8 mouse cellular contexts compared by ENCODE assay signal in the genomic region with DNA sequence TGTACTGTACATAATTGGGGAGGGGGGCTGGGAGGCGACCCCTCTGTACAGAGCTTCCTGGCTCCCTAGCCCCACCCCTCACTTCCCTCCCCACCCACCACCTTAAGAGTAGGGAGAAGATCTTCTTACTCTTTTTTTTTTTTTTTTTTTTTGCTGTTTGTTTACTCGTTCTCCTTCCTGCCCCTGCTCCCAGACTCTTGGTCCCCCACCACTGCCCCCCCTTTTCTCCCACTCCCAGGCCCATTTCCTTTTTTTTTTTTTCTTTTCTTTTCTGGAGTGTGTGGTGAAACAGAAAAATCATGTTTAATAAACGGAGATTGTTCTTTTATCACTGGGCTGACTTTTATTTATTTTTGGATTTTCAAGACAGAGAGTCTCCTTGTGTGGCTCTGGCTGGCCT. TPM values are rescaled to one million over a fixed set of nuclear protein-coding genes. Genes with fewer than 3 reads are reported as not detected.
DNase-seq lines count a peak whose midpoint lies in the region; ATAC-seq and TF ChIP-seq lines count a peak whose summit lies in the region.

No protein-coding gene starts in this region.

- no peaks in the 10 kb centered on the region for H3K9me3 ChIP-seq in erythroblast, embryonic 14.5 days (ENCODE audit: control insufficient read depth, low read length)
- H3K9me3 ChIP-seq in liver, embryonic 14.5 days (ENCODE audit: control insufficient read depth, low read length), result no peaks in the 10 kb centered on the region

- DNase-seq in testis, postnatal 10 days (ENCODE audit: low spot score), result no peak
- no peak for DNase-seq in liver, embryonic 14.5 days (ENCODE audit: low read depth in 3 of 3, low spot score in 3 of 3)
- DNase-seq in B cell, adult 2 months, result no peak
- no peak for DNase-seq in urinary bladder, postnatal 14 days (ENCODE audit: low spot score)
- DNase-seq in embryo, embryonic 11 days, result no peak

- no peak overlapping the region; the same call in 1 of the 2 replicates for H3K27ac ChIP-seq in testis, adult 2 months (ENCODE audit: control insufficient read depth, insufficient read depth, low read depth, low read length)
- H3K27ac ChIP-seq in liver, embryonic 14.5 days, result peak overlapping the region; percentile 46

- peak overlapping the region; percentile 83 for H3K4me2 ChIP-seq in liver, embryonic 14.5 days (ENCODE audit: low read depth)

- TF ChIP-seq POLR2A in testis, adult 2 months (IDR thresholded peaks at IDR 0.05; ENCODE audit: control insufficient read depth, low read depth, low read length), result no peak

- no peak for TF ChIP-seq EP300 in liver, embryonic 14.5 days (IDR thresholded peaks at IDR 0.05; ENCODE audit: low read depth)

- ATAC-seq in erythroblast, adult 5-6 weeks (replicated peaks; ENCODE audit: low FRiP score, poor library complexity, severe bottlenecking), result no peak
- no peak for ATAC-seq in liver, embryonic 14.5 days (ENCODE audit: insufficient read depth)

- no peaks in the 10 kb centered on the region for H3K27me3 ChIP-seq in erythroblast, embryonic 14.5 days (ENCODE audit: control insufficient read depth)
- no peaks in the 10 kb centered on the region for H3K27me3 ChIP-seq in testis, adult 2 months (ENCODE audit: control insufficient read depth, insufficient read depth, low read length)
- no peaks in the 10 kb centered on the region for H3K27me3 ChIP-seq in liver, embryonic 14.5 days (ENCODE audit: control insufficient read depth, insufficient read depth, low read length)

- WGBS in liver, embryonic 14.5 days (ENCODE audit: insufficient replicate concordance), result 2% methylated on average over 3 of the region's 3 CpGs

- peak overlapping the region; percentile 76 for H3K9ac ChIP-seq in liver, embryonic 14.5 days (replicated peaks)

- H3K36me3 ChIP-seq in erythroblast, embryonic 14.5 days (ENCODE audit: control insufficient read depth), result peaks cover 38% of the 10 kb centered on the region
- peaks cover 3% of the 10 kb centered on the region for H3K36me3 ChIP-seq in testis, adult 2 months (ENCODE audit: control insufficient read depth, insufficient read depth, low read length)
- peaks cover 10% of the 10 kb centered on the region for H3K36me3 ChIP-seq in liver, embryonic 14.5 days (replicated peaks; ENCODE audit: control insufficient read depth, insufficient read depth, low read depth)

- peaks cover 53% of the 10 kb centered on the region for H3K4me1 ChIP-seq in erythroblast, embryonic 14.5 days (ENCODE audit: control insufficient read depth)
- peaks cover 16% of the 10 kb centered on the region for H3K4me1 ChIP-seq in testis, adult 2 months (ENCODE audit: control insufficient read depth, insufficient read depth, low read length)
- H3K4me1 ChIP-seq in liver, embryonic 14.5 days (replicated peaks; ENCODE audit: control insufficient read depth in 2 of 2, insufficient read depth in 2 of 2, low read length in 1 of 2), result peaks cover 7 to 8% of the 10 kb centered on the region in 2 experiments

- peak overlapping the region; percentile 81 for H3K4me3 ChIP-seq in erythroblast, embryonic 14.5 days (replicated peaks)
- peak overlapping the region; percentile 95 for H3K4me3 ChIP-seq in testis, adult 2 months (ENCODE audit: control insufficient read depth, low read depth, low read length)
- H3K4me3 ChIP-seq in liver, embryonic 14.5 days (ENCODE audit: insufficient read depth in 1 of 2, low read depth in 2 of 2, low read length in 2 of 2), result peak overlapping the region; percentile 83 to 84

- TF ChIP-seq CTCF in testis, adult 2 months (IDR thresholded peaks at IDR 0.05; ENCODE audit: control insufficient read depth, insufficient read depth, insufficient replicate concordance, low read depth, low read length), result no peak
- no peak for TF ChIP-seq CTCF in liver, embryonic 14.5 days (IDR thresholded peaks at IDR 0.05; ENCODE audit: low read depth)

RNA-seq across cellular contexts. Expression of gene Zbtb9, which starts 0.9 kb away (rescaled TPM):
- 0.12 and 0.13 TPM in 2 replicates for polyA plus RNA-seq in erythroblast, embryonic 14.5 days (2012)
- 1.3 TPM in 1 of 2 replicates, not detected in the other for total RNA-seq in erythroblast, adult 5-6 weeks (2015; ENCODE audit: low replicate concordance)
- 5.3 and 6.0 TPM in 2 replicates for total RNA-seq in erythroblast, adult 5-6 weeks (2017; ENCODE audit: low replicate concordance)
- 9.8 and 11.9 TPM in 2 replicates for polyA plus RNA-seq in testis, adult 2 months (2012; rRNA removed)
- 3.1 and 4.0 TPM in 2 replicates for polyA plus RNA-seq in liver, embryonic 14.5 days (2012; rRNA removed)
- polyA plus RNA-seq in liver, embryonic 14.5 days (2014; fragmentation: Nextera tagmentation; extraction: Ambion mirVana), result 2.6 and 3.4 TPM in 2 replicates

RNA-seq across cellular contexts. Expression of gene Syngap1, which starts 31.1 kb away (rescaled TPM):
- polyA plus RNA-seq in erythroblast, embryonic 14.5 days (2012), result 0.78 and 0.86 TPM in 2 replicates
- 0.42 and 2.5 TPM in 2 replicates for total RNA-seq in erythroblast, adult 5-6 weeks (2015; ENCODE audit: low replicate concordance)
- total RNA-seq in erythroblast, adult 5-6 weeks (2017; ENCODE audit: low replicate concordance), result 0.60 and 5.3 TPM in 2 replicates
- 109 and 113 TPM in 2 replicates for polyA plus RNA-seq in testis, adult 2 months (2012; rRNA removed)
- polyA plus RNA-seq in liver, embryonic 14.5 days (2012; rRNA removed), result 3.4 TPM in 2 replicates
- polyA plus RNA-seq in liver, embryonic 14.5 days (2014; fragmentation: Nextera tagmentation; extraction: Ambion mirVana), result 0.08 and 0.13 TPM in 2 replicates

RNA-seq across cellular contexts. Expression of gene Cuta, which starts 32.7 kb away (rescaled TPM):
- polyA plus RNA-seq in erythroblast, embryonic 14.5 days (2012), result 19.6 and 19.8 TPM in 2 replicates
- total RNA-seq in erythroblast, adult 5-6 weeks (2015; ENCODE audit: low replicate concordance), result 33.6 and 59.6 TPM in 2 replicates
- 10.2 and 14.4 TPM in 2 replicates for total RNA-seq in erythroblast, adult 5-6 weeks (2017; ENCODE audit: low replicate concordance)
- polyA plus RNA-seq in testis, adult 2 months (2012; rRNA removed), result 24.0 and 30.9 TPM in 2 replicates
- polyA plus RNA-seq in liver, embryonic 14.5 days (2012; rRNA removed), result 53.0 and 53.5 TPM in 2 replicates
- polyA plus RNA-seq in liver, embryonic 14.5 days (2014; fragmentation: Nextera tagmentation; extraction: Ambion mirVana), result 82.5 and 86.8 TPM in 2 replicates

RNA-seq across cellular contexts. Expression of gene Phf1, which starts 39.3 kb away (rescaled TPM):
- 5.0 and 6.2 TPM in 2 replicates for polyA plus RNA-seq in erythroblast, embryonic 14.5 days (2012)
- total RNA-seq in erythroblast, adult 5-6 weeks (2015; ENCODE audit: low replicate concordance), result 4.0 TPM in 2 replicates
- total RNA-seq in erythroblast, adult 5-6 weeks (2017; ENCODE audit: low replicate concordance), result 2.5 and 4.1 TPM in 2 replicates
- 132 and 136 TPM in 2 replicates for polyA plus RNA-seq in testis, adult 2 months (2012; rRNA removed)
- polyA plus RNA-seq in liver, embryonic 14.5 days (2012; rRNA removed), result 6.3 and 6.4 TPM in 2 replicates
- 0.94 and 1.7 TPM in 2 replicates for polyA plus RNA-seq in liver, embryonic 14.5 days (2014; fragmentation: Nextera tagmentation; extraction: Ambion mirVana)

RNA-seq across cellular contexts. Expression of gene Kifc5b, which starts 55.2 kb away (rescaled TPM):
- polyA plus RNA-seq in erythroblast, embryonic 14.5 days (2012), result 8.1 and 9.2 TPM in 2 replicates
- 3.3 and 5.6 TPM in 2 replicates for total RNA-seq in erythroblast, adult 5-6 weeks (2015; ENCODE audit: low replicate concordance)
- total RNA-seq in erythroblast, adult 5-6 weeks (2017; ENCODE audit: low replicate concordance), result 18.9 and 30.1 TPM in 2 replicates
- 6.5 TPM in 2 replicates for polyA plus RNA-seq in testis, adult 2 months (2012; rRNA removed)
- 12.2 and 13.8 TPM in 2 replicates for polyA plus RNA-seq in liver, embryonic 14.5 days (2012; rRNA removed)
- polyA plus RNA-seq in liver, embryonic 14.5 days (2014; fragmentation: Nextera tagmentation; extraction: Ambion mirVana), result 2.7 and 3.3 TPM in 2 replicates

Comparison
In these comparisons a context has a peak if more than half of its experiments do, and no peak if none do; other contexts are left out.
1. RNA of gene Syngap1, which starts 31.1 kb away (polyA plus RNA-seq): 109 to 113 TPM in testis, adult 2 months; 0.08 to 3.4 TPM in liver, embryonic 14.5 days and 0.78 to 0.86 TPM in erythroblast, embryonic 14.5 days; every median in the first group is over 10 times any median in the second.
2. Peak in every context shown above with its lines, with median percentiles within 50 percentile points of each other: H3K4me3 ChIP-seq.